Mouse (Mus musculus) liver, embryonic 16.5 days (tissue): ENCODE measurements around the gene Caln1. TPM values are rescaled to one million over a fixed set of nuclear protein-coding genes. Genes with fewer than 3 reads are reported as not detected.

Experiments used
- ATAC-seq: fragments of 200-750 bp; cut with Nextera tagmentation; 2 replicates; pipeline ENCODE4 v1.8.0; 2017; ENCODE audit warnings: low read depth, mild to moderate bottlenecking, moderate number of reproducible peaks, moderate library complexity
- H3K27ac ChIP-seq: fragments of 300-500 bp; sonication (generic); 2 replicates; pipeline ENCODE4 v1.5.1; 2014; ENCODE audit warnings: mild to moderate bottlenecking, low read length
- H3K27me3 ChIP-seq: fragments of 300-500 bp; sonication (generic); 2 replicates; pipeline ENCODE4 v1.6.1; 2014; ENCODE audit warnings: low read depth, low read length, mixed read lengths; ENCODE audit not compliant: control insufficient read depth, insufficient read depth
- H3K36me3 ChIP-seq: fragments of 300-500 bp; sonication (generic); 2 replicates; pipeline ENCODE4 v1.6.1; 2014; ENCODE audit warnings: mild to moderate bottlenecking; ENCODE audit not compliant: control insufficient read depth, insufficient read depth
- H3K4me1 ChIP-seq: fragments of 300-500 bp; sonication (generic); 2 replicates; pipeline ENCODE4 v1.6.1; 2014; ENCODE audit warnings: low read depth, low read length, mixed read lengths; ENCODE audit not compliant: control insufficient read depth
- H3K4me2 ChIP-seq: fragments of 300-500 bp; sonication (generic); 2 replicates; pipeline ENCODE4 v1.6.1; 2014; ENCODE audit warnings: low read depth, low read length, mixed read lengths
- H3K4me3 ChIP-seq: fragments of 300-500 bp; sonication (generic); 2 replicates; pipeline ENCODE4 v1.5.1; 2014; ENCODE audit warnings: low read depth, mild to moderate bottlenecking, low read length
- H3K9ac ChIP-seq: fragments of 300-500 bp; sonication (generic); 2 replicates; pipeline ENCODE4 v1.6.1; 2014; ENCODE audit warnings: low read depth, low read length
- H3K9me3 ChIP-seq: fragments of 300-500 bp; sonication (generic); replicated peaks from 2 replicates; pipeline ENCODE4 v1.6.1; 2016; ENCODE audit warnings: low read length; ENCODE audit not compliant: control insufficient read depth
- WGBS: fragments of 180-500 bp; shearing (Covaris S2); extraction: QIAGEN DNeasy Blood & Tissue Kit; methylation state at CpG from one replicate; pipeline ENCODE4 v1.1.7; 2014; ENCODE audit not compliant: insufficient replicate concordance; 5-methylcytosine and 5-hydroxymethylcytosine counted together
- polyA plus RNA-seq: library from polyadenylated mRNA; unstranded; fragments of >200 nt; fragmentation: Nextera tagmentation; extraction: Ambion mirVana; gene quantifications from 2 replicates; pipeline ENCODE4 v1.2.1, GENCODE M21; 2015

Caln1 gene
- polyA plus RNA-seq, 1 experiment from 2014 or later = not detected

- no peak overlapping the region for H3K27ac ChIP-seq
- H3K9ac ChIP-seq = no peak overlapping the region
- WGBS = 68% methylated on average over 6 of the region's 6 CpGs
- H3K4me2 ChIP-seq = no peak overlapping the region
- H3K27me3 ChIP-seq = no peaks in the 10 kb centered on the region
- no peaks in the 10 kb centered on the region for H3K4me1 ChIP-seq
- H3K9me3 ChIP-seq = peaks cover 4% of the 10 kb centered on the region; the same call in 1 of the 2 replicates
- no peak for ATAC-seq
- no peaks in the 10 kb centered on the region for H3K36me3 ChIP-seq
- H3K4me3 ChIP-seq = no peak overlapping the region
Measured at GRCm38 (mm10) chr5:130409706-130410105, 40.5 kb downstream of the Caln1 start.

- peaks cover 4% of the 10 kb centered on the region; the same call in 1 of the 2 replicates for H3K9me3 ChIP-seq
- H3K27ac ChIP-seq = no peak overlapping the region
- 79% methylated on average over 17 of the region's 17 CpGs for WGBS
- no peak overlapping the region for H3K9ac ChIP-seq
- no peak overlapping the region for H3K4me3 ChIP-seq
- H3K27me3 ChIP-seq = no peaks in the 10 kb centered on the region
- H3K36me3 ChIP-seq = no peaks in the 10 kb centered on the region
- no peaks in the 10 kb centered on the region for H3K4me1 ChIP-seq
- no peak for ATAC-seq
- H3K4me2 ChIP-seq = no peak overlapping the region
Measured at GRCm38 (mm10) chr5:130411516-130411915, 42.3 kb downstream of the Caln1 start.

GRCm38 (mm10) chr5:130447438-130447837 is 78.2 kb downstream of the Caln1 start:
- ATAC-seq = no peak
- Histone ChIP-seq H3K27ac (no peak overlapping the region), H3K9ac (no peak overlapping the region), H3K4me3 (no peak overlapping the region), H3K27me3 (peaks cover 31% of the 10 kb centered on the region), H3K36me3 (no peaks in the 10 kb centered on the region), H3K9me3 (no peaks in the 10 kb centered on the region), H3K4me1 (no peaks in the 10 kb centered on the region), H3K4me2 (no peak overlapping the region)
- 30% methylated on average over 6 of the region's 6 CpGs for WGBS

GRCm38 (mm10) chr5:130448491-130448890 is 79.2 kb downstream of the Caln1 start:
- no peak for ATAC-seq

GRCm38 (mm10) chr5:130448931-130449856 is 79.9 kb downstream of the Caln1 start:
- no peak overlapping the region for H3K9ac ChIP-seq
- no peaks in the 10 kb centered on the region for H3K4me1 ChIP-seq
- no peak overlapping the region for H3K27ac ChIP-seq
- no peak for ATAC-seq
- no peaks in the 10 kb centered on the region for H3K9me3 ChIP-seq
- H3K36me3 ChIP-seq = no peaks in the 10 kb centered on the region
- WGBS = 2% methylated on average over 76 of the region's 77 CpGs
- H3K4me3 ChIP-seq = no peak overlapping the region
- H3K27me3 ChIP-seq = peaks cover 31% of the 10 kb centered on the region
- H3K4me2 ChIP-seq = no peak overlapping the region

More at GRCm38 (mm10) chr5:130448491-130448890, 79.2 kb downstream of the Caln1 start:
- Histone ChIP-seq H3K27me3 (peaks cover 31% of the 10 kb centered on the region), H3K27ac (no peak overlapping the region), H3K9me3 (no peaks in the 10 kb centered on the region), H3K36me3 (no peaks in the 10 kb centered on the region), H3K9ac (no peak overlapping the region), H3K4me1 (no peaks in the 10 kb centered on the region), H3K4me3 (no peak overlapping the region), H3K4me2 (no peak overlapping the region)
- 3% methylated on average over 20 of the region's 20 CpGs for WGBS

GRCm38 (mm10) chr5:130450031-130450541 is 80.8 kb downstream of the Caln1 start:
- Histone ChIP-seq H3K4me3 (no peak overlapping the region), H3K27ac (no peak overlapping the region), H3K9ac (no peak overlapping the region), H3K4me2 (no peak overlapping the region), H3K27me3 (peaks cover 31% of the 10 kb centered on the region), H3K36me3 (no peaks in the 10 kb centered on the region), H3K4me1 (no peaks in the 10 kb centered on the region), H3K9me3 (no peaks in the 10 kb centered on the region)
- 6% methylated on average over 14 of the region's 14 CpGs for WGBS
- ATAC-seq = no peak

GRCm38 (mm10) chr5:130458076-130458475 is 88.8 kb downstream of the Caln1 start:
- Histone ChIP-seq H3K36me3 (no peaks in the 10 kb centered on the region), H3K9ac (no peak overlapping the region), H3K4me2 (no peak overlapping the region), H3K27me3 (no peaks in the 10 kb centered on the region), H3K9me3 (no peaks in the 10 kb centered on the region; the same call in 1 of the 2 replicates), H3K27ac (no peak overlapping the region), H3K4me3 (no peak overlapping the region), H3K4me1 (no peaks in the 10 kb centered on the region)
- WGBS = 72% methylated on average over 7 of the region's 7 CpGs
- no peak for ATAC-seq

- Histone ChIP-seq H3K9me3 (no peaks in the 10 kb centered on the region), H3K4me1 (no peaks in the 10 kb centered on the region)
- WGBS = 47% methylated on average over 10 of the region's 10 CpGs
Measured at GRCm38 (mm10) chr5:130472209-130472608, 103.0 kb downstream of the Caln1 start.

GRCm38 (mm10) chr5:130474876-130475275 is 105.6 kb downstream of the Caln1 start:
- 66% methylated on average over 6 of the region's 6 CpGs for WGBS
- no peak overlapping the region for H3K4me2 ChIP-seq
- no peak for ATAC-seq
- H3K4me3 ChIP-seq = no peak overlapping the region
- H3K36me3 ChIP-seq = no peaks in the 10 kb centered on the region
- no peak overlapping the region for H3K27ac ChIP-seq
- H3K9me3 ChIP-seq = no peaks in the 10 kb centered on the region
- no peaks in the 10 kb centered on the region for H3K27me3 ChIP-seq
- H3K4me1 ChIP-seq = no peaks in the 10 kb centered on the region
- H3K9ac ChIP-seq = no peak overlapping the region

More at GRCm38 (mm10) chr5:130472209-130472608, 103.0 kb downstream of the Caln1 start:
- Histone ChIP-seq H3K36me3 (no peaks in the 10 kb centered on the region), H3K4me2 (no peak overlapping the region), H3K27ac (no peak overlapping the region), H3K27me3 (no peaks in the 10 kb centered on the region), H3K4me3 (no peak overlapping the region), H3K9ac (no peak overlapping the region)
- no peak for ATAC-seq
